Mouse (Mus musculus) testis, adult 2 months (tissue): ENCODE data around the gene Sema6d.

Source experiments
- CTCF ChIP-seq: fragments of 200-500 bp; IDR thresholded peaks from 2 replicates; pipeline ENCODE4 v1.5.1; 2012; ENCODE audit warnings: low read depth, mild to moderate bottlenecking, inconsistent platforms, low read length, moderate library complexity; ENCODE audit not compliant: control insufficient read depth, insufficient read depth, insufficient replicate concordance
- POLR2A ChIP-seq: fragments of 200-500 bp; IDR thresholded peaks from 2 replicates; pipeline ENCODE4 v1.6.1; 2012; ENCODE audit warnings: low read depth, mild to moderate bottlenecking, inconsistent platforms, low read length, moderate library complexity; ENCODE audit not compliant: control insufficient read depth

DNA sequence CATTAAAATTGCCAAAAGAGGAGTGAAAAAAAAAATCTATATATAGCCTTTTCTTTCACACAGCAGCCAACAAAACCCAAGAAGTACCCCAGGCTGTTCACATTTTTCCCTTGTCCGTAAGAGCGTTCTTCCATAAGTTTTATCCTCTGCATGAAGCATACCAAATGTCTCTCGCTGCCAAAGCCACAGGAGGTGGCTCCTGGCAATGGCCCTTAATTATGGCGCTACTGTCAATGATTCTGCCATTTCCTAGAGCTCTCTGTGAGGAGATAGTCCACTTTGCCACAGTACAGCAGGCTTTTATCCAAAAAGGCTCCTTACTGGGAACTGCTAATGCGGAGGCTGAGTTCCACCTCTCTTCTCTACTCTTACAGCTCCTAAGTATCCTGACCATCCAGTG is 104.3 kb downstream of the Sema6d start:
- TF ChIP-seq CTCF (no peak), POLR2A (no peak)
